Mouse (Mus musculus): ENCODE measurements around the gene Iqsec2. TPM values are rescaled to one million over a fixed set of nuclear protein-coding genes. Genes with fewer than 3 reads are reported as not detected.

Gene Iqsec2
- total RNA-seq (2023), result 4.7 and 5.1 TPM in 2 replicates

GRCm38 (mm10) chrX:152143941-152144741 is at the start of gene Iqsec2:
Iqsec2 (plus strand) TSS chrX:152144268.

GRCm38 (mm10) chrX:152232781-152233763 is 89.0 kb downstream of the Iqsec2 start, which contains the start of gene Kdm5c:
Kdm5c (plus strand) TSS chrX:152233020.

Other genes with a start within 250 kb of the Iqsec2 start
- 28.7 and 37.9 TPM in 2 replicates for gene Hsd17b10, start 142.4 kb upstream of the Iqsec2 start, total RNA-seq (2023)
- 0.41 and 0.95 TPM in 2 replicates for gene Ribc1, start 128.0 kb upstream of the Iqsec2 start, total RNA-seq (2023)
- gene Smc1a, start 127.8 kb upstream of the Iqsec2 start, total RNA-seq (2023), result 99.3 and 118 TPM in 2 replicates
- gene Kdm5c, start 88.8 kb downstream of the Iqsec2 start, total RNA-seq (2023), result 71.6 and 101 TPM in 2 replicates
- 4.7 and 8.0 TPM in 2 replicates for gene Kantr, start 183.2 kb downstream of the Iqsec2 start, total RNA-seq (2023)
- 10.8 and 14.6 TPM in 2 replicates for gene Tspyl2, start 198.2 kb downstream of the Iqsec2 start, total RNA-seq (2023)
- gene Gpr173, start 224.4 kb downstream of the Iqsec2 start, total RNA-seq (2023), result not detected in 2 replicates

Data from neutrophil, adult 65 days (primary cell).